Mouse (Mus musculus) CH12.LX (cell line): ENCODE measurements around the gene Cx3cl1. TPM values are rescaled to one million over a fixed set of nuclear protein-coding genes. Genes with fewer than 3 reads are reported as not detected.

Experiments
- DNase-seq: peaks from one replicate; pipeline ENCODE4 v3.0.0-alpha.2; 2013; ENCODE audit errors: extremely low read depth
- H3K27ac ChIP-seq: 2 replicates; pipeline ENCODE4 v1.5.1; 2012; ENCODE audit warnings: low read depth, mild to moderate bottlenecking, control low read depth, moderate library complexity; ENCODE audit not compliant: insufficient read depth
- H3K27me3 ChIP-seq: replicated peaks from 2 replicates; pipeline ENCODE3; 2012; ENCODE audit warnings: inconsistent platforms
- H3K36me3 ChIP-seq, 2 experiments: replicated peaks in 1 of 2; 2 replicates each; pipeline versions ENCODE3 to v1.6.1; 2012; ENCODE audit warnings: inconsistent platforms in 1 of 2, low read length in 1 of 2, mild to moderate bottlenecking in 1 of 2, mixed read lengths in 1 of 2, moderate library complexity in 1 of 2; ENCODE audit not compliant: control insufficient read depth in 1 of 2, insufficient read depth in 1 of 2
- H3K4me1 ChIP-seq, 2 experiments: 2 replicates each; pipeline ENCODE4 v1.6.1; 2012; ENCODE audit warnings: inconsistent platforms in 1 of 2, moderate library complexity in 1 of 2; ENCODE audit not compliant: insufficient read depth in 2 of 2, control insufficient read depth in 1 of 2
- H3K4me2 ChIP-seq: 2 replicates; pipeline ENCODE4 v1.6.1; 2012; ENCODE audit warnings: low read depth, mild to moderate bottlenecking, control low read depth; ENCODE audit not compliant: poor library complexity, insufficient read depth, severe bottlenecking
- H3K4me3 ChIP-seq, 3 experiments: fragments of 150-350 bp in 1 of 3; sonication (generic) in 1 of 3; replicated peaks in 1 of 3; 2 replicates each; pipeline versions ENCODE3 to v1.5.1; 2011 to 2012; ENCODE audit warnings: low read depth in 2 of 3, low read length in 2 of 3, mild to moderate bottlenecking in 2 of 3, moderate library complexity in 2 of 3, control low read depth in 1 of 3, improper control_type of control experiment in 1 of 3, inconsistent platforms in 1 of 3, mixed read lengths in 1 of 3; ENCODE audit not compliant: poor library complexity in 1 of 3
- H3K79me2 ChIP-seq: replicated peaks from 2 replicates; pipeline ENCODE4 v1.6.1; 2012; ENCODE audit warnings: mild to moderate bottlenecking, moderate library complexity; ENCODE audit not compliant: control insufficient read depth, poor library complexity, insufficient read depth, severe bottlenecking; ENCODE audit errors: extremely low read depth
- H3K9ac ChIP-seq: 2 replicates; pipeline ENCODE4 v1.6.1; 2012; ENCODE audit warnings: low read depth, mild to moderate bottlenecking, control low read depth, moderate library complexity; ENCODE audit not compliant: insufficient read depth
- H3K9me3 ChIP-seq: replicated peaks from 2 replicates; pipeline ENCODE3; 2012; ENCODE audit warnings: low read length, inconsistent platforms, mixed read lengths
- BHLHE40 ChIP-seq: IDR thresholded peaks from 2 replicates; pipeline ENCODE4 v1.6.1; 2011; ENCODE audit warnings: mild to moderate bottlenecking, low read depth, low read length, improper control_type of control experiment
- CHD1 ChIP-seq: IDR thresholded peaks from 2 replicates; pipeline ENCODE4 v1.6.1; 2012; ENCODE audit warnings: low read depth, low read length, improper control_type of control experiment, inconsistent platforms
- CHD2 ChIP-seq: IDR thresholded peaks from 2 replicates; pipeline ENCODE4 v1.6.1; 2011; ENCODE audit warnings: low read length, improper control_type of control experiment
- CTCF ChIP-seq, 2 experiments: IDR thresholded peaks in 1 of 2; conservative IDR thresholded peaks in 1 of 2; 2 replicates each; pipeline ENCODE4 v1.5.1; 2011 to 2012; ENCODE audit warnings: low read depth in 2 of 2, low read length in 2 of 2, improper control_type of control experiment in 1 of 2, inconsistent platforms in 1 of 2, mild to moderate bottlenecking in 1 of 2, moderate library complexity in 1 of 2
- E2F4 ChIP-seq: IDR thresholded peaks from 2 replicates; pipeline ENCODE4 v1.6.1; 2011; ENCODE audit warnings: low read depth, low read length, improper control_type of control experiment; ENCODE audit not compliant: insufficient replicate concordance
- ELF1 ChIP-seq: IDR thresholded peaks from 2 replicates; pipeline ENCODE4 v1.6.1; 2014; ENCODE audit warnings: low read depth, mild to moderate bottlenecking, inconsistent platforms, low read length, improper control_type of control experiment
- EP300 ChIP-seq: IDR thresholded peaks from 2 replicates; pipeline ENCODE4 v1.6.1; 2011; ENCODE audit warnings: low read length, improper control_type of control experiment
- ETS1 ChIP-seq: conservative IDR thresholded peaks from 2 replicates; pipeline ENCODE4 v1.6.1; 2012; ENCODE audit warnings: low read depth, mild to moderate bottlenecking, inconsistent platforms, low read length, improper control_type of control experiment, moderate library complexity
- GABPA ChIP-seq: IDR thresholded peaks from 2 replicates; pipeline ENCODE4 v1.6.1; 2012; ENCODE audit warnings: low read depth, low read length, improper control_type of control experiment, inconsistent platforms; ENCODE audit not compliant: insufficient replicate concordance
- HCFC1 ChIP-seq: IDR thresholded peaks from 2 replicates; pipeline ENCODE4 v1.6.1; 2012; ENCODE audit warnings: low read depth, mild to moderate bottlenecking, inconsistent platforms, low read length, improper control_type of control experiment
- IRF4 ChIP-seq: IDR thresholded peaks from 2 replicates; pipeline ENCODE4 v1.6.1; 2014; ENCODE audit warnings: low read depth, mild to moderate bottlenecking, inconsistent platforms, low read length, improper control_type of control experiment
- JUN ChIP-seq: IDR thresholded peaks from 2 replicates; pipeline ENCODE4 v1.6.1; 2011; ENCODE audit warnings: low read depth, mild to moderate bottlenecking, low read length, improper control_type of control experiment, moderate library complexity; ENCODE audit not compliant: insufficient read depth
- JUND ChIP-seq: conservative IDR thresholded peaks from 2 replicates; pipeline ENCODE4 v1.6.1; 2011; ENCODE audit warnings: low read depth, low read length, improper control_type of control experiment
- KAT2A ChIP-seq: IDR thresholded peaks from 2 replicates; pipeline ENCODE4 v1.6.1; 2012; ENCODE audit warnings: low read length, improper control_type of control experiment, inconsistent platforms; ENCODE audit not compliant: insufficient replicate concordance
- MAFK ChIP-seq: IDR thresholded peaks from 2 replicates; pipeline ENCODE4 v1.6.1; 2011; ENCODE audit warnings: low read length, improper control_type of control experiment; ENCODE audit not compliant: insufficient replicate concordance
- MAX ChIP-seq: IDR thresholded peaks from 2 replicates; pipeline ENCODE4 v1.6.1; 2011; ENCODE audit warnings: low read length, improper control_type of control experiment
- MAZ ChIP-seq: IDR thresholded peaks from 2 replicates; pipeline ENCODE4 v1.6.1; 2012; ENCODE audit warnings: low read depth, mild to moderate bottlenecking, inconsistent platforms, low read length, improper control_type of control experiment, moderate library complexity
- MEF2A ChIP-seq: IDR thresholded peaks from 2 replicates; pipeline ENCODE4 v1.6.1; 2014; ENCODE audit warnings: low read depth, mild to moderate bottlenecking, inconsistent platforms, low read length, improper control_type of control experiment, borderline replicate concordance
- MXI1 ChIP-seq: IDR thresholded peaks from 2 replicates; pipeline ENCODE4 v1.6.1; 2011; ENCODE audit warnings: mild to moderate bottlenecking, low read depth, low read length, improper control_type of control experiment
- MYC ChIP-seq: IDR thresholded peaks from 2 replicates; pipeline ENCODE4 v1.6.1; 2011; ENCODE audit warnings: low read depth, mild to moderate bottlenecking, improper control_type of control experiment, low read length
- NELFE ChIP-seq: IDR thresholded peaks from 2 replicates; pipeline ENCODE4 v1.6.1; 2011; ENCODE audit warnings: low read depth, low read length, improper control_type of control experiment
- NRF1 ChIP-seq: IDR thresholded peaks from 2 replicates; pipeline ENCODE4 v1.6.1; 2014; ENCODE audit warnings: low read depth, mild to moderate bottlenecking, inconsistent platforms, low read length, improper control_type of control experiment, moderate library complexity
- PAX5 ChIP-seq: IDR thresholded peaks from 2 replicates; pipeline ENCODE4 v1.6.1; 2012; ENCODE audit warnings: low read length, inconsistent platforms, mixed read lengths
- POLR2A ChIP-seq: IDR thresholded peaks from 2 replicates; pipeline ENCODE4 v1.6.1; 2011; ENCODE audit warnings: low read depth, mild to moderate bottlenecking, improper control_type of control experiment, low read length
- POLR2AphosphoS2 ChIP-seq: IDR thresholded peaks from 2 replicates; pipeline ENCODE4 v1.6.1; 2011; ENCODE audit warnings: low read depth, low read length, improper control_type of control experiment
- RAD21 ChIP-seq: IDR thresholded peaks from 2 replicates; pipeline ENCODE4 v1.6.1; 2011; ENCODE audit warnings: low read depth, mild to moderate bottlenecking, low read length, improper control_type of control experiment, moderate library complexity
- RCOR1 ChIP-seq: conservative IDR thresholded peaks from 2 replicates; pipeline ENCODE4 v1.6.1; 2012; ENCODE audit warnings: low read depth, mild to moderate bottlenecking, inconsistent platforms, low read length, improper control_type of control experiment
- SIN3A ChIP-seq: IDR thresholded peaks from 2 replicates; pipeline ENCODE4 v1.6.1; 2012; ENCODE audit warnings: low read length, improper control_type of control experiment, inconsistent platforms
- SMC3 ChIP-seq: IDR thresholded peaks from 2 replicates; pipeline ENCODE4 v1.6.1; 2011; ENCODE audit warnings: low read depth, low read length, improper control_type of control experiment
- TBP ChIP-seq: conservative IDR thresholded peaks from 2 replicates; pipeline ENCODE4 v1.6.1; 2011; ENCODE audit warnings: low read depth, low read length, improper control_type of control experiment
- TCF12 ChIP-seq: IDR thresholded peaks from 2 replicates; pipeline ENCODE4 v1.6.1; 2014; ENCODE audit warnings: low read depth, mild to moderate bottlenecking, inconsistent platforms, low read length, improper control_type of control experiment
- UBTF ChIP-seq: IDR thresholded peaks from 2 replicates; pipeline ENCODE4 v1.6.1; 2012; ENCODE audit warnings: low read depth, mild to moderate bottlenecking, inconsistent platforms, low read length, improper control_type of control experiment, moderate library complexity
- USF1 ChIP-seq: IDR thresholded peaks from 2 replicates; pipeline ENCODE4 v1.6.1; 2014; ENCODE audit warnings: low read depth, mild to moderate bottlenecking, inconsistent platforms, low read length, improper control_type of control experiment
- USF2 ChIP-seq: conservative IDR thresholded peaks from 2 replicates; pipeline ENCODE4 v1.6.1; 2011; ENCODE audit warnings: low read depth, low read length, improper control_type of control experiment
- ZC3H11A ChIP-seq: IDR thresholded peaks from 2 replicates; pipeline ENCODE4 v1.6.1; 2012; ENCODE audit warnings: low read depth, mild to moderate bottlenecking, inconsistent platforms, low read length, improper control_type of control experiment
- ZKSCAN1 ChIP-seq: IDR thresholded peaks from 2 replicates; pipeline ENCODE4 v1.6.1; 2012; ENCODE audit warnings: low read depth, inconsistent platforms, low read length, improper control_type of control experiment, borderline replicate concordance
- ZMIZ1 ChIP-seq: IDR thresholded peaks from 2 replicates; pipeline ENCODE4 v1.6.1; 2012; ENCODE audit warnings: low read depth, mild to moderate bottlenecking, inconsistent platforms, low read length, improper control_type of control experiment
- ZNF384 ChIP-seq: IDR thresholded peaks from 2 replicates; pipeline ENCODE4 v1.6.1; 2012; ENCODE audit warnings: low read depth, low read length, improper control_type of control experiment, inconsistent platforms
- dilution Hi-C: fragments of 300-500 bp; cut with MboI; formaldehyde crosslinking; loops from 2 replicates; pipeline ENCODE4 v1.14.3; 2020; ENCODE audit warnings: low sequenced_read_pairs; ENCODE audit not compliant: extremely low pct_unique_long_range_greater_than_20kb, extremely low pct_ligation_motif_present
- in situ Hi-C: fragments of 300-500 bp; cut with MboI; formaldehyde crosslinking; loops from 3 replicates; pipeline ENCODE4 v1.14.3; 2019; ENCODE audit warnings: low sequenced_read_pairs, low pct_ligation_motif_present, low pct_unique_long_range_greater_than_20kb, mixed read lengths
- polyA plus RNA-seq: library from polyadenylated mRNA; unstranded; fragments of >175 nt; gene quantifications from 2 replicates; pipeline ENCODE4 v1.2.1, GENCODE M21; 2012; ENCODE audit warnings: low read depth; ENCODE audit not compliant: insufficient read length
- total RNA-seq, 2 experiments: library from RNA; depleted of rRNA; stranded (reverse); fragments of 300-350 nt in 1 of 2; fragments of >200 nt in 1 of 2; gene quantifications; 2 replicates each; pipeline ENCODE4 v1.2.3; 2012 to 2014

The Cx3cl1 gene
- total and polyA plus RNA-seq, 3 experiments: 0.19 to 4.2 (median 3.7) TPM

DNA sequence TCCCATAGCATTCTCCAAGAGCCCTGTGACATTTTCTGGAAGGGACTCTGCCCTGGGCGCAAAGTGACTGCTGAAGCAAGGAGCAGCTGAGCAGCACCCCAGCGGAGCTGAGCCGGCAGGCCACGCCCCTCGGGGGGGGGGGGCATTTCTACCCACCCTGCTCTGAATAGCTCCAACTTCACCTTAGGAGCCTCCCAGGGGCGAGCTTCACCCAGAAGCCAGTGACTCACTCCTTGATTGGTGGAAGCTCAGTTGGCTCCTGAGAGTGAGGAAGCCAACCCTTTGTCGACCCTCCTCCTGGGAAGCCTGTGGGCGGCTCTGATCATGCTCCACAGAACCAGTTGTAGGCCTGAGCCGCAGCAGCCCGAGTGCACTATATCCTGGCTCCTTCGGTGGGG, 10.0 kb downstream of the Cx3cl1 start:
- in situ Hi-C loops: loop anchor here (5.0 kb wide), 2 partner anchors 40 to 75 kb away; no protein-coding TSS in a partner anchor
- Histone ChIP-seq H3K9me3 (no peaks in the 10 kb centered on the region), H3K79me2 (peaks cover 2% of the 10 kb centered on the region; the same call in 1 of the 2 replicates), H3K36me3 (peaks cover 0 to 7% of the 10 kb centered on the region in 2 experiments), H3K27me3 (no peaks in the 10 kb centered on the region), H3K27ac (peak overlapping the region; percentile 97), H3K4me1 (peaks cover 33 to 67% of the 10 kb centered on the region in 2 experiments), H3K9ac (peak overlapping the region; percentile 97), H3K4me3 (peak overlapping the region; percentile 72 to 84 (median 78)), H3K4me2 (peak overlapping the region; percentile 80)
- dilution Hi-C loops: no loop called here
- TF ChIP-seq UBTF (no peak), ELF1 (peak; percentile 60; the same call in 1 of the 2 replicates), RAD21 (no peak), GABPA (no peak), RCOR1 (no peak), JUND (no peak), MAX (no peak), MAFK (no peak), SIN3A (peak; percentile 62; the same call in 1 of the 2 replicates), POLR2AphosphoS2 (0 out of 2 replicates have a peak, but pooled peaks have one; percentile 22), NRF1 (peak; percentile 54), CHD1 (no peak), POLR2A (peak; percentile 83), MYC (no peak), TBP (peak; percentile 83), USF1 (no peak), BHLHE40 (no peak; the same call in 1 of the 2 replicates), E2F4 (no peak), USF2 (no peak), MEF2A (peak; percentile 47), IRF4 (peak; percentile 29; the same call in 1 of the 2 replicates), ZMIZ1 (peak; percentile 84; the same call in 1 of the 2 replicates), TCF12 (peak; percentile 75), JUN (no peak), NELFE (peak; percentile 66), ZC3H11A (no peak), ZKSCAN1 (no peak), EP300 (no peak), CTCF (conservative IDR thresholded peaks at IDR 0.05 in 1 of 2, IDR thresholded peaks at IDR 0.05 in 1 of 2; ENCODE audit: low read depth in 2 of 2, low read length in 2 of 2) (no peak), ZNF384 (no peak), HCFC1 (no peak), MAZ (no peak; the same call in 1 of the 2 replicates), PAX5 (no peak), SMC3 (no peak), KAT2A (no peak), MXI1 (0 out of 2 replicates have a peak, but pooled peaks have one; percentile 18), CHD2 (no peak), ETS1 (no peak; the same call in none of the 2 replicates)
- peak; percentile 97 for DNase-seq
